Mouse (Mus musculus) testis, adult 2 months (tissue): ENCODE results near the gene Serpinf1. TPM values are rescaled to one million over a fixed set of nuclear protein-coding genes. Genes with fewer than 3 reads are reported as not detected.

Source experiments
- H3K27ac ChIP-seq: fragments of 200-500 bp; 2 replicates; pipeline ENCODE4 v1.5.1; 2012; ENCODE audit warnings: low read depth, low read length; ENCODE audit not compliant: control insufficient read depth, insufficient read depth
- H3K27me3 ChIP-seq: fragments of 200-500 bp; 2 replicates; pipeline ENCODE4 v1.6.1; 2012; ENCODE audit warnings: mild to moderate bottlenecking, low read length, moderate library complexity; ENCODE audit not compliant: control insufficient read depth, insufficient read depth
- H3K36me3 ChIP-seq: fragments of 200-500 bp; 2 replicates; pipeline ENCODE4 v1.6.1; 2012; ENCODE audit warnings: mild to moderate bottlenecking, low read length; ENCODE audit not compliant: control insufficient read depth, insufficient read depth
- H3K4me1 ChIP-seq: fragments of 200-500 bp; 2 replicates; pipeline ENCODE4 v1.6.1; 2012; ENCODE audit warnings: low read length; ENCODE audit not compliant: control insufficient read depth, insufficient read depth
- H3K4me3 ChIP-seq: fragments of 200-500 bp; 2 replicates; pipeline ENCODE4 v1.5.1; 2012; ENCODE audit warnings: low read depth, mild to moderate bottlenecking, low read length, moderate library complexity, mixed read lengths; ENCODE audit not compliant: control insufficient read depth
- CTCF ChIP-seq: fragments of 200-500 bp; IDR thresholded peaks from 2 replicates; pipeline ENCODE4 v1.5.1; 2012; ENCODE audit warnings: low read depth, mild to moderate bottlenecking, inconsistent platforms, low read length, moderate library complexity; ENCODE audit not compliant: control insufficient read depth, insufficient read depth, insufficient replicate concordance
- POLR2A ChIP-seq: fragments of 200-500 bp; IDR thresholded peaks from 2 replicates; pipeline ENCODE4 v1.6.1; 2012; ENCODE audit warnings: low read depth, mild to moderate bottlenecking, inconsistent platforms, low read length, moderate library complexity; ENCODE audit not compliant: control insufficient read depth
- polyA plus RNA-seq: library from polyadenylated mRNA; depleted of rRNA; stranded (reverse); fragments of >200 nt; gene quantifications from 2 replicates; pipeline ENCODE4 v1.2.3, GENCODE M21; 2012

The Serpinf1 gene
- polyA plus RNA-seq, 1 experiment = 13.3 TPM

DNA sequence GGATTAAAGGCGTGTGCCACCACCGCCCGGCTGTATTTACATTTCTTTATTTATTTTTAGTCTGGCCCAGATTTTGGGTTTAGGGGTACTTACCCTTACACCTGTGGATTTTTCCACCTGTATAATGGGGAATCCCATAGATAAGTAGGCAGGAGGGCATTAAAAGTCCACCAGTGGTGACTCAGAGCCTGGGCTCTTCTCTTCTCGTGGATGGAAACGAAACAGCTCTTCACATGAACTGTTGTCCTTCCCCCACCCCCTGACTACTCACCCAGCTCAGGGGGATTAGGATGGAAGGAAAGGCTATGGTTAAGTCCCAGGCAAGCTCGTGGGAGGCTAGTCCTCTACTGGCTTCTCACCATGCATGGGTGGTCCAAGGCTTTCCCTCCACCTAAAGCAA is 41.9 kb upstream of the Serpinf1 start:
- Histone ChIP-seq H3K27ac (no peak overlapping the region), H3K4me3 (no peak overlapping the region), H3K36me3 (no peaks in the 10 kb centered on the region), H3K4me1 (peaks cover 44% of the 10 kb centered on the region), H3K27me3 (no peaks in the 10 kb centered on the region)
- no peak for TF ChIP-seq POLR2A
- TF ChIP-seq CTCF = no peak

DNA sequence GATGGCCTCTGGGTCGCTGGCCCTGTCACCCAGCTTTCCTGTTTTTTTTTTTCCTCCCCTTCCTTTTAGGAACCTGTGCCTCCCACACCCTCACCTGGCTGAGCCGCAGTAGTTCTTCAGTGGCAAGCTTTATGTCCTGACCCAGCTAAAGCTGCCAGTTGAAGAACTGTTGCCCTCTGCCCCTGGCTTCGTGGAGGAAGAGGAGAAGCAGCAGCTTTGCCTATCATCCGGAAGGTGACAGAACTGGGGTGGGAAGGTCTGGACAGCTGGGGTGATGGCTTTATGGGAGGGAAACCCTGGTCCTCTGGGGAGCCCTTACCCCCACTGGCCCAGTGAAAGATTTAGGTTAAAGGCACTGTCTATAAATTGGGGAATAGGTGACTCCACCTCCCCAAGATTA is 41.1 kb upstream of the Serpinf1 start:
- peak overlapping the region; percentile 85 for H3K4me3 ChIP-seq
- no peak for TF ChIP-seq POLR2A
- no peak for TF ChIP-seq CTCF
- no peaks in the 10 kb centered on the region for H3K36me3 ChIP-seq
- H3K27me3 ChIP-seq = no peaks in the 10 kb centered on the region
- H3K4me1 ChIP-seq = peaks cover 45% of the 10 kb centered on the region
- H3K27ac ChIP-seq = no peak overlapping the region; the same call in none of the 2 replicates

DNA sequence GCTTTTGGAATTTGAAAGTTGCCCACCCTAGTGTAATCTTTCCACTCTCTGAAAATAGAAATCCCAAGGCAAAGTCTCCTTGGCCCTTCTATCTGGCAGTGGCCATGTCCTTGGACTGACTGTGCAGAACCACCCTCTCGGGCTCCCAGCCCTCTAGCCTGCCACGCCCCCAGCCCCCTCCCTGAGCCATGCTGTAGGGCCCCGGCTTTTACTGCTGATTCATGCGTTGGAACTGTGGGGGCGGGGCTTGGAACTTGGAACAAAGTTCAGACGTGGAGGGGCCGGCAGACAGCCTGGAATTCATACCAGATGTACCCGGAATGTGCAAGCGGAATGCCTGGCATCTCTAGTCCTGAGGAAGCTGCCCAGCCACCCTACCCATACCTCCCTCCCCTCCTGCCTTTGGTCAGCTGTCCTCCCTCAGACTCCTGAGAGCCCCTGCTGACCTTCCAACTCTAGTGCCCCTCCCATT is 40.4 kb upstream of the Serpinf1 start:
- TF ChIP-seq CTCF = no peak
- 0 out of 2 replicates have a peak, but pooled peaks have one; percentile 31 for TF ChIP-seq POLR2A
- Histone ChIP-seq H3K27me3 (no peaks in the 10 kb centered on the region), H3K36me3 (no peaks in the 10 kb centered on the region), H3K4me3 (peak overlapping the region; percentile 85), H3K27ac (peak overlapping the region; percentile 82), H3K4me1 (peaks cover 38% of the 10 kb centered on the region)

DNA sequence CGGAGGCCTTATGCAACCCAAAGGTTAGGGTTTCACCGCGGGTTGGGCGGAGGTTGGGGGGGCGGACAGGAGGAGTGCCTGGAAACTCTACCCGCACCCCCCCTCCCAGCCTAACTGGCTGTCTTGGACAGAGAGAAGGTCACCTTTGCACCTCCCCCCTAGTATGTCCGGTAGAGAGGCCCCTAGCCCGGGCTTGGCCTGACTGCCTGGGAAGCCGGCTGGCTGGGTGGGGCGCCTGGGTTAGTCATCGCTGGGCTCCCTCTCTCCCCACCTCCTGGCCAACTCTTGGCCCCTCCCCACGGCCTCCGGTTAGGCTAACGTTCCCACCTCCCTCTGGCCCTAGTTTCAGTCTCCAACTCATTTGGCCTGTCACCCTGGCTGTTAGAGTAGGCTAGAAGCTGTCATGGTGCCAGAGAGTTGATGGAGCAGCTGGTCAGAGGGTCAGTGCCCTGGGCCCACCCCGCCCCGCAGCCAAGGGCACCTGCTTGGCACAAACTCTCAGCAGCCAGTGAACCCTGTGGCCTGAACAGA is 39.8 kb upstream of the Serpinf1 start:
- no peaks in the 10 kb centered on the region for H3K27me3 ChIP-seq
- no peaks in the 10 kb centered on the region for H3K36me3 ChIP-seq
- peak overlapping the region; percentile 82 for H3K27ac ChIP-seq
- TF ChIP-seq CTCF (no peak), POLR2A (peak; percentile 4; the same call in 1 of the 2 replicates)
- peak overlapping the region; percentile 85 for H3K4me3 ChIP-seq
- peaks cover 36% of the 10 kb centered on the region for H3K4me1 ChIP-seq

DNA sequence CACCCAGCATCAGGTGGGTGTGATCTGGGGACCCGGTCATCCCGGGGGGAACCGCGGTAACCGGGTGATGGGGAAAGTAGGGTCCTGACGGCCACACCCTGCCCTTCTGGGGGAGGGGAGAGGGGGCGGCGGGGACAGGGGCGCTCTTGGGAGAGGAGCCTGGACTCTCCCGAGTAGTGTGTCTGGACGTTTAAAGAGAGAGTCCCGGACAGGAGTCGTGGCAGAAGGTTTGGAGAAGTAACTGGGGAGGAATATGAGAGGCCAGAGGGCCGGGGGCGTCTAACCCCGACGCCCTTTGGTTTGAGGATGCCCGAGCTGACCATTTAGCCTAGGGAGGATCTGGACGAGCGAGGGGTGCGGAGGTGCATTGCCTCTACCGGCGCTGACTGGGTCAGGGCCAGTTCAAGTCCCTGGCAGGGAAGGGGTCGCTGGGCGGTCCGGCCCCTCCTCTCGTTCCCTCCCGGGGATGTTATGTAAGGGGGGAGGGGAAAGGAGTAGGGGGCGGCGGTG is 39.3 kb upstream of the Serpinf1 start:
- TF ChIP-seq CTCF = no peak
- TF ChIP-seq POLR2A = no peak
- Histone ChIP-seq H3K4me3 (peak overlapping the region; percentile 85), H3K36me3 (no peaks in the 10 kb centered on the region), H3K27me3 (no peaks in the 10 kb centered on the region), H3K4me1 (peaks cover 36% of the 10 kb centered on the region), H3K27ac (peak overlapping the region; percentile 82)

DNA sequence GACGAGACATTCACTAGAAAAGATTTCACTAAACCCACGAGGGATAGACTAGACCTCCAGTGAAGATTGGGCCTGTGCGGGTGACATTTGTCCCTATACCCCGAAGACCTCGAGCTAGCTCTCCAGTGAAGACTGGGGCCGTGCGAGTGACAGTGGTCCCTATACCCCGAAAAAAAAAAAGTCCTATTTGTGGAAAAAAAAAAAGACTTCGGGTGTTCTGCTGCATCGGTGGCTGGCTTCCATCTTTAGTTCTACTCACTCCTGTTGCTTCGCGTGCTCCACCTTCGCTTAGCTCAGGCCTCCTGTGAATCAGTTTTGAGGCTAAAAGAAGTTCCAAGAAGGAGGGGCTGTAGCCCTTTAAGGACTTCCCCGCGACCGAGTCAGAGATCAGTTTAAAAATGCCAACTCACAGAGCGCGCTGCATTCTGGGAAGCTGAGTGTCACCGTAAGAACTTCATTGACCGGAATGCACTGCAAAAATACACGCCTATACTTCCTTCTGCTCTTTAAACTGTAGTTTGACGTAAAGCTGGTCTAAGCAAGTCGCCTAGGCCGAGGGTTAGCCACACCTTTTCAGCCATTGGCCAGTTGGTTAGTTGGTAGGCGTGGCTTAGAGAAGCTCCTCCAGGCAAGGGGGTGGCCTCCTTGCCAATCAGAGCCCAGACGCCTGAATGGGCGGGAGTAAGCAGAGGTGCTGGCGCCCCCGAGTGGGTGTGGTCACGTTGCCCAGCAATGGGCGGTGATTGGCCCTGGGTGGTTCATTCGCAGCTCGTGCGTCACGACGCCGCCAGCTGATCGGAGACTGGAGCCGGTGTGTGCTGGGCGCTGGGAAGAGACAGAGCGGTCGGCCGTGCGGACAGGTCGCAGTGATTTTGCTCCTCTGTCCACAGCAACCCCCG is 38.6 kb upstream of the Serpinf1 start, which contains the start of gene Tlcd2:
Gene Tlcd2 (plus strand): TSS at position 872 of the 899 bp plus-strand sequence.
- Histone ChIP-seq H3K4me3 (peak within 1 kb of the TSS; percentile 85), H3K36me3 (no peaks in the 10 kb centered on the region), H3K27me3 (no peaks in the 10 kb centered on the region), H3K4me1 (peaks cover 36% of the 10 kb centered on the region), H3K27ac (peak within 1 kb of the TSS; percentile 95)
- TF ChIP-seq POLR2A (peak; percentile 100), CTCF (peak; percentile 21; the same call in 1 of the 2 replicates)
